Mouse (Mus musculus) left cerebral cortex, postnatal 14 days (tissue): ENCODE measurements at regions not wholly inside any gene's neighbourhood (a gene's known extent, or its start where the extent isn't known, plus 50 kb on each side); places are given as distances from the start of the nearest gene placed in this dataset.
A peak's percentile ranks its signal among the peaks of the same experiment; 100 is the strongest.

Experiments used
- DNase-seq, 2 experiments: peaks; one replicate each; pipeline ENCODE4 v3.0.0; 2021 to 2022; ENCODE audit warnings: low spot score in 2 of 2, mixed read lengths in 1 of 2
- intact Hi-C: fragments of 180-260 bp; cut with DNase I; formaldehyde crosslinking; loops from one replicate; pipeline ENCODE4 v1.15.1; 2025

GRCm38 (mm10) chr16:95848555-95849082, 142.1 kb downstream of the Psmg1 start:
- DNase-seq, result no peak
- intact Hi-C loops, result no loop called here

- DNase-seq, result no peak
- intact Hi-C loops, result no loop called here
Observed at GRCm38 (mm10) chr16:95847765-95848483, 142.8 kb downstream of the Psmg1 start.

- intact Hi-C loops, result no loop called here
- no peak for DNase-seq
Observed at GRCm38 (mm10) chr16:95845323-95845860, 143.5 kb downstream of the Ets2 start.

DNA sequence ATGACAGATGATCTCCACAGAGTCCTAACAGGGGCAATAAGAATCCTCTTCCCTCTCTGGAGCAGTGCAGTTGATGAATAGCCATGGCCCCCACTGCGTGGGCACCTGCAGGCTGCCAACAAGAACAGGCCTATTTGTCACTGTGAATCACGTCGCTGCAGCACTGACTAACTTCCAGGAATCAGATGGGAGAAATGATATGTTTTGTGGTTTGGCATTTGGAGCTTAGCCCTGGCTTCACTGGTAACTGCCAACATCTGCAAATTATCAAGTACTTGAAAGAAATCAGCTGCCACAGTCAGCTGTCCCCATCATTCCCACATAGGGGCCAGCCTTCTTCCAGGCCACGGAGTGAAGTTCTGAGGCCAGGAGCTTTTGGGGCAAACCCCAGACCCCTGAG, 142.8 kb downstream of the Ets2 start:
- no peak for DNase-seq
- intact Hi-C loops, result no loop called here

DNA sequence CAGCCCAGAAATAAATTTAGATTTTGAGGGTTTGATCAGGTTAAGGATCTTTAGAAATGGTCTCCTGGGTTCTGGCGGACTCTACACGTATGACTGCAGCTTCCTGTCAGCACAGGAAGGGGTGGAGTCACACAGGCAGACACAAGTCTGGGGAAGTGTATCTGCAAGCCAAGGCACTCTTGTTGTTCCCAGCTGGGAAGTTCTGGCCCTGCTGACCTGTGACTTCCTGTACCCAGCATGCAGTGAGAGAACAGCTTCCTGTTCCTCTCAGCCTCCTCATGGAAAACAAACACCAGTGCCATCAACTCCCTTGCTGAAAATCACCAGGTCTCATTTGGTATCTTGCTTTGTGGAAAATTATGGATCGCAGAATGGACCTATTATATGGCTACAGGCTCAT, 140.9 kb downstream of the Ets2 start:
- intact Hi-C loops, result no loop called here

DNA sequence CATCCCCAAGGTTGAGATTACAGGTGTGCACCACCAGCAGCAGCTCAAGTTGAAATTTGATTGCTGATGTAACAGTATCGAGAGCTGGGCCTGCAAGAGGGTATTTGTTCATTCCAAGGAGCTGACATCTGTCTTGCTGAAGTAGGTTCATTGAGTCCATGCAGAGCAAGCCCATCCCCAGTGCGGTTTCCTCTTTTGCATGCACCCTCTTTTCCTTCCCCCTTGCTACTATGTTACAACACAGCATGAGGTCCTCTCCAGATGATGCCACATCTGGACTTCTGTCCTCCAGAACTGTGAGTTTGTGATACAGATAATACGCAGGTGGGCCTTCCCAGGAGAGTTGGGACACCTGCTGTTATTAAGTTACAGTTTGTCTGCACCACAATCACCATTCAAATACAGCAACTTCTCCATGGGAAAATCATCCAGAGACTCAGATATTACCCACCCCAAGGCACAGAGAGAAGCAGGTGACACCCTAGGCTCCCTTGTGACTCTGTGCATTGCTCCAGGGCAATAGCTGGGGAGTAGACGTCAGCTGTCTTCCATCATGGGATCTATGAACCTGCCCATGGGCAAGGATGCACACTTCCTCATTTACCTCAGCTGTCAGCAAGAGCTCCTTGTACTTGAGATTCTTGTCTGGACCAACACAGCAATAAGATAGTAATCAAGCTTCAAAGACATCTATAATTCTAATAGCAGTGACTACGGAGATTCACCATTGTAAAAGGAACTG, 137.8 kb downstream of the Ets2 start:
- intact Hi-C loops, result no loop called here
- no peak for DNase-seq

More for the DNA sequence above, 140.9 kb downstream of the Ets2 start:
- DNase-seq, result no peak

GRCm38 (mm10) chr16:95838886-95839430, 137.1 kb downstream of the Ets2 start:
- no peak for DNase-seq
- intact Hi-C loops, result no loop called here

GRCm38 (mm10) chr16:95838478-95838846, 136.6 kb downstream of the Ets2 start:
- intact Hi-C loops, result no loop called here
- DNase-seq, result no peak

DNA sequence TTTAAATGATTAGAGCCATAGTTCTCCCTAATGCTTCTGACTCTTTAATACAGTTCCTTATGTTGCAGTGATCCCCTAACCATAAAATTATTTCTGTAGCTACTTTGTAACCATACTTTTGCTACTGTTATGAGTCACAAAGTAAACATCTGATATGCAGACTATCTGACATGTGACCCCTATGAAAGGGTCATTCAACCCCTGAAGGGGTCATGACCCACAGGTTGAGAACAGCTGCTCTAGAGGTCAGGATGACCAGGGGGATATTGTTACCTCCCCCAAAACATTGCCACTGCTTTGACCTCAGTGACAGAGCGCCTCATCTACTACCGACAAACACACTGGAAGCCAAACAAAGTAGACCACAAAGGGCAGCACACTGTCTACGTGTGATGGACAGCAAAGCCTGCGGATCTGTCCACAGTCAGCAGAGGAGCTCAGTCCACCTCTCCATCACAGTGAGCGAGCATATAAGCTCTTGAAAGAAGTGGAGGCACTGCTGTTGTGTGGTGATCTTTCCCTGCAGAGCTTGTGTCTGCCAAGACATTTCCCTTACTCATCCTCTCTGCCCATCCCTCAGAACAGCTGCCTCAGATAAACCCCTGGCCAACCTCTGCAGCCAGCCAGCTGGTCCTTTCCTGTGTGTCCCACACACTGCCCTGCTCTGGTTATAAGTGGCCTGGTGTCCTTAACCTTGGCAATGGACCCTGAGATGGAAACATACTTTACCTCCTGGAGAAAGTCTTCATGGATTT, 136.0 kb downstream of the Ets2 start:
- intact Hi-C loops, result no loop called here
- no peak for DNase-seq

- DNase-seq, result no peak
- intact Hi-C loops, result no loop called here
Observed at GRCm38 (mm10) chr16:95835941-95836340, 134.1 kb downstream of the Ets2 start.

- intact Hi-C loops, result no loop called here
- DNase-seq, result no peak
Observed at GRCm38 (mm10) chr16:95834556-95835288, 132.8 kb downstream of the Ets2 start.

DNA sequence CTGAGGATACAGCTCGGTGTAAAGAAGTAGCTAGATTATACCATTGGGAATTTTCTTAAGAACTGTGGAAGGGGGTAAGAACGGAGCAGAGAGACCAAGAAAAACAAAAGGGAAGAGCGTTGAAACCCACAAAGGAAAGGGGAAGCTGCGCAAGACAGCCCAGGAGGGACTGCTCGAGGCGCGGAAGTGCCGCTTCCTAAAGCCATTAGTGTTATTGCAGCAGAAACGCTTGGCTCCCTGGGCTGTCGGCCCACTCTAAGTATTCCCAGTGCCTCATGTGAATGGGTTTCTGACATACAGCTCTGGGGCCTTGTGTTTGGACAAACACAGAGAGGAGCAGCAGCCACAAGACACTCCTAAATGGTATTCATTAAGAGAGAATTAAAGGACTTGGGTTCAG, 131.6 kb downstream of the Ets2 start:
- no peak for DNase-seq
- intact Hi-C loops, result no loop called here

DNA sequence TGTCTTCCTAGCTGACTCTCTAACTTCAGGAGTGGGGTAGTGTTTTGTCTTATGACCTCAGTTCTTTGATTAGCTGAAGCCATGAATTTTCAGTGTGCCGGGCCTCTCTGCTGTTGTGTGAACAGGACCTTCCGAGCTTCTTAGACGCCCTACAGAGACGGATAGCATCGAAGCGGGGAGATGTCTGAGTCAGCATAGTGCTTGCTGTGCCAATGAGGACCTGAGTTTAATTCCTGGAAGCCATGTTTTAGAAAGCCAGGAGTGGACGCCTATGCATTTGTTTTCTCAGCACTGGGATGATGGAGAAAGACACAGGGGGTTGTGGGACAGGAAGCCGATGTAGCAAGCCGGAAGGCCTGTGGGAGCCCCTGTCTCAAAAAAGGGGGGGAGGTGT, 130.5 kb downstream of the Ets2 start:
- intact Hi-C loops, result no loop called here
- DNase-seq, result no peak

GRCm38 (mm10) chr16:95831566-95832345, 129.9 kb downstream of the Ets2 start:
- peak; percentile 48 to 50 for DNase-seq
- intact Hi-C loops, result no loop called here

- peak in 1 of 2 experiments; percentile 45 for DNase-seq
- intact Hi-C loops, result no loop called here
Observed at GRCm38 (mm10) chr16:95827402-95827737, 125.5 kb downstream of the Ets2 start.

DNA sequence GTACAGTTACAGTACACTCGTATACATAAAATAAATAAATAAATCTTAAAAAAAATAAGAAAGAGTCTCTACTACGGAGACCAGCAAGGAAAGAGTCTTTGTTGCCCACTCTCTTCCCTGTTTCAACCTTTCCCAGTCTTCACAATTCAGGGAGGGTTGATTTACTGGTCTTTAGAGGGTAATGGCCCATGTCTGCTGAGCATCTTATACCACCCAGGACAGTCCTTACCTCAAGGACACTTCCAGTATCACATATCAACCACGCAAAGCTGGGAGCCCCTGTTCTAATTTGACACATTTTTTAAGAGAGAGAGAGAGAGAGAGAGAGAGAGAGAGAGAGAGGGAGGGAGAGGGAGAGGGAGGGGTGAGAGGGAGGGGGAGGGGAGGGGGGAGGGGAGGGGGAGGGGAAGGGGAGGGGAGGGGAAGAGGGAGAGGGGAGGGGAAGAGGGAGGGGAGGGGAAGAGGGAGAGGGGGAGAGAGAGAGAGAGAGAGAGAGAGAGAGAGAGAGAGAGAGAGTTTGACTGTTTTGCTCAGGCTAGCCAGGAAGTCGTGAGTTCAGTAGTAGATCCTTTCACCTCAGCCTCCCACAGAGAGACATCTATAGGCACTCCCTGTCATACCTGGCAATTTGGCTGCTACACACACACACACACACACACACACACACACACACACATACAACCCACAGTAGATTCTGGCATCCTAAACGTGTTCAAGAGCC, 125.0 kb downstream of the Ets2 start:
- no peak for DNase-seq
- intact Hi-C loops, result no loop called here

DNA sequence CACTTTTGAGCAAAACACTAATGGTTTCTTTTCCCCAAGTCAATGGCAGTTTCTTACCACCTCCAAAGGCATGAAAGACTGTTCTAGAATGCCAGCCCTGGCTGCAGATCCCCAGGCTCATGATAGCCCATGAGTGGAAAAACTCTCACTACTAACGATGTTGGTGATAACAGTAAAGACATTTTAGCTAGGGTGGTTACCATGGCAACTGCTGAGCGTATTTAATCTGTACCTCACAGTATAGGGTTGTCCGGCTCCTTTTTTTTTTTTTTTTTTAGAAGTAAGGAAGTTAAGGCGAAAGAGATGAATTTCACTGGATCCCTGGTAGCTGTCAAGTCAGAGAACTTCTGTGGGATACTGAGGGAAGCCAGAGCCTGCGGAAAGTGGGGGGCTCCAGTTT, 123.8 kb downstream of the Ets2 start:
- intact Hi-C loops, result no loop called here
- peak in 1 of 2 experiments; percentile 59 for DNase-seq
